Mouse (Mus musculus) adrenal gland, adult 2 months (tissue): Measurements from ENCODE around the gene Clpb. TPM values are rescaled to one million over a fixed set of nuclear protein-coding genes. Genes with fewer than 3 reads are reported as not detected.

Source experiments
- polyA plus RNA-seq: library from polyadenylated mRNA; depleted of rRNA; stranded (reverse); fragments of >200 nt; gene quantifications from 2 replicates; pipeline ENCODE4 v1.2.3, GENCODE M21; 2012; rRNA removed
- total RNA-seq, 2 experiments: library from RNA; stranded (reverse); gene quantifications; 2 replicates each; pipeline ENCODE4 v1.2.3; 2021

The Clpb gene
- total and polyA plus RNA-seq, 3 experiments, result 27.8 to 89.5 (median 87.6) TPM

Other genes with a start within 250 kb of the Clpb start
- gene Pde2a, start 241.9 kb upstream of the Clpb start, total RNA-seq, result 100 to 1,000 TPM; 161 to 223 TPM
- gene Pde2a, start 241.9 kb upstream of the Clpb start, polyA plus RNA-seq, result 142 and 199 TPM in 2 replicates
- gene Art2b, start 78.0 kb upstream of the Clpb start, total RNA-seq, result not detected
- 0.06 TPM in 1 of 2 replicates, not detected in the other for gene Art2b, start 78.0 kb upstream of the Clpb start, polyA plus RNA-seq
- 10 to 100 TPM; 15.6 to 45.9 TPM for gene Phox2a, start 154.7 kb downstream of the Clpb start, total RNA-seq
- 40.1 and 48.0 TPM in 2 replicates for gene Phox2a, start 154.7 kb downstream of the Clpb start, polyA plus RNA-seq
- 10 to 100 TPM; 81.2 to 90.1 TPM for gene Inppl1, start 174.6 kb downstream of the Clpb start, total RNA-seq
- 139 and 142 TPM in 2 replicates for gene Inppl1, start 174.6 kb downstream of the Clpb start, polyA plus RNA-seq
- gene Folr2, start 193.6 kb downstream of the Clpb start, total RNA-seq, result 1 to 10 TPM; 3.2 to 4.5 TPM
- 3.9 and 5.0 TPM in 2 replicates for gene Folr2, start 193.6 kb downstream of the Clpb start, polyA plus RNA-seq
- gene Anapc15, start 200.1 kb downstream of the Clpb start, total RNA-seq, result 10 to 100 TPM; 34.2 to 35.7 TPM
- gene Anapc15, start 200.1 kb downstream of the Clpb start, polyA plus RNA-seq, result 32.3 and 39.9 TPM in 2 replicates
- 10 to 100 TPM in 1 of 2 experiments, under 1 TPM in 1; 0.86 to 22.0 TPM for gene Folr1, start 207.2 kb downstream of the Clpb start, total RNA-seq
- 1.3 and 2.6 TPM in 2 replicates for gene Folr1, start 207.2 kb downstream of the Clpb start, polyA plus RNA-seq
- 100 to 1,000 TPM; 106 to 131 TPM for gene Lamtor1, start 242.3 kb downstream of the Clpb start, total RNA-seq
- gene Lamtor1, start 242.3 kb downstream of the Clpb start, polyA plus RNA-seq, result 298 TPM in 2 replicates
- gene Tomt, start 242.7 kb downstream of the Clpb start, total RNA-seq, result not detected
- not detected in 2 replicates for gene Tomt, start 242.7 kb downstream of the Clpb start, polyA plus RNA-seq